Mouse (Mus musculus) brain, embryonic 18.5 days (tissue): ENCODE measurements at regions not wholly inside any gene's neighbourhood (a gene's known extent, or its start where the extent isn't known, plus 50 kb on each side); places are given as distances from the start of the nearest gene placed in this dataset.

Experiments
- DNase-seq: peaks from one replicate; pipeline ENCODE4 v3.0.0-alpha.2; 2012; ENCODE audit warnings: low read depth, low spot score

DNA sequence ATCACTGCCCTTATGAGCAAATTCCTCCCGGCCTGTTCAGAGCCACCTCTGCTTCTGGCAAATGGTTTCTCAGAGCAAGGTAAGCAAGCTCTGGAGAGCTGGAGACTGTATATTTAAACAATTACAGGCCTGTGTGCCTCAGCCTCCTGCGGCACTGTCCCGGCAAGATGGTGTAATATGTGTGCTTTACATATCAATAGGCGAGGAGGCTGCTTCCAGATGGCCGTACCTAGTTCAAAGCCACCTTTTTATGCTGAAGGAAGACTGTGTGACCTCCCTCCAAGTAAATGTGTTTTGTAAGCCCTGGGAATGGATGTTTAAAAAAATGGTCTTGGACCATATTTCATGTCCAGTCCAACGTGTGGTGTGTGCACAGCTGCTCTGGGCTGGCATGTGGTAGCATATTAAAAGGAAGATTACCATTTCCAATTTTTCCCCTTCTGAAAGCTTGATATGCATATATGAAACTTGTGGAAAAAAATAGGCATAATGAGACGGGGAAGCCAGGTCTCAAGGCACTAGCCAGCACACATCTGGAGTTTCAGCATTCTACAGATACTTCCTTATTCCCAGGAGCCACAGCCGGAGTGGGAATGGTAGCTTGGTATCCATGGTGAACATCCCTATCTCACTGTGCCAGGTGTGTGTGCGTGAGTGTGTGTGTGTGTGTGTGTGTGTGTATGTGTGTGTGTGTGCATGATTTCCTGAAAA is 717.6 kb upstream of the Car8 start:
- no peak for DNase-seq

DNA sequence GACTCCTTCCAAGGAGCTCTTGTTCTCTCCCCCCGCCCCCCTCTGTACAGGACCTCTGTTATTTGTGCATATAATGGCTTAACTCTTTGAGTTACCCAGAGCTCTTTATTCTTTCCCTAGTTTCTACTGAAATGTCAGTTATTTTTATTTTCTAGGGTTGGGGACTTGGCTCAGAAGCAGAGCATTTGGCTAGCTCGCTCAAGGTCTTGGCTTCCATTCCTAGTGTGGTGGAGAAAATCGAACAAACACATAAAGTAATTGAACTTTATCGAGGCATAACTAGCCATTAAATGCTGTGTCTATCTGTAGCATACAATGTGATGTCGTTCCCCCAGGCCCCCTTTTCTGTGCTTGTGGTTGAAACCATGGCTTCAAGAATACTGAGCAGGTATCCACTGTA is 716.5 kb upstream of the Car8 start:
- DNase-seq, result no peak

DNA sequence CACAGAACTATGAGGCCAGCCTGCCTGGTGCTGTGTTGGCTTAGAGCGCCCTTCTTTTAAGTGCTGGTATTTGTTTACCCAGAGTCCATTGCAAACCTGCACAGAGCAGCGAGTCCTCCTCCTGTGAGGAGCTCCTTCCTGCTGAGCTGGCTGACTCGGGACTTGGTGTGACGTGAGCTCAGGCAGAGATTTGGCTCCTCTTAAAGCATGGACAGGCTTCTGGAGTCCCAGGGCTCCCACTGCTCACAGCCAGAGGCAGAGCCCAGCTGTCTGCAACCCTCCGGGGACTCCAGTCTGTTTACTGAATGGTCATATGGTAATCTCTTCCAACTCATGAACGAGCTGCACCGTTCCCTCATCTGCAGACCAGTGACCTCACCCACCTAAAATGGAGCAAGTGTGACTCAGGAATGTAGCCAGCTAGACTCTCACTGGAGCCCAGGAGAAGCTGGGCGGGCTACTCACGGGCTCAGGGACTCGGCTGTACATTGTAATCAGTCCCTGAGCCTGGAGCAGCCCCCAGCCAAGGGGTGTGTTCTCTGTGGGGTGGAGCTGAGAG is 715.6 kb upstream of the Car8 start:
- no peak for DNase-seq

DNA sequence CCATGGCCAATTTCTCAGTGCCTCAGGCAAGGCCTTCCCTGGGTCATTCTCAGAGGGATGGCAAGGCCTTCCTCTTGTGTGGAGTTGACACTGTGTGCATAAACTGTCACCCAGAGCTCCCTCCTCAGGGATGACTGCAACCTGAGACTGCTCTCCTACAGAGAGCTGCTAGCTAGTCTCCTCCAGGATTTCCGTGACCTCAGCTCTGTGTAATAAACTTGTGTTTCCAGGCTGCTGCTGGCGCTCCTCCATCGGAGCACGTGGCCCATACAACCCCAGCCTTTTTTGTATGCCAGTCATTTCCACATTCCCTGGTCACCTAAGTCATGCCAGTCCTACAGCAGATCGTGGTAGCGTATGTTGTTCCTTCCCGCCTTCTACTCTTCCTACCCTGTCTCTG is 714.3 kb upstream of the Car8 start:
- DNase-seq, result no peak

DNA sequence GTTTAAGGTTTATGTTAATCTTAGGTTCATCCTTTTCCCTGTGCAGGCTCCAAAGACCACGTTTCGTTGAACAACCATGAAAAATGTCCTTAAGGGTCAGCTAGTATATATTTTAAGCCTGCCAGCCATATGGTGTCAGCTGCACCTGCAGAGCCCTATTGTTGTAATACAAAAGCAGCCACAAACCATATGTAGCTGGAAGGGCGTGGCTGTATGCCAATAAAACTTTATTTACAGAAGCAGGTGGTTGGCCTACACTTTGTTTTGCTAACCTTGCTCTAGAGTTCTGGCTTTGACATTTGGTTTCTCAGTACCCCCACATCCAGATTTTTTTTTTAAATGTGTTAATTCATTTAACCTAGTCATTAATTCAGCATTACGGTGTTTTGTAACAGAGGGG is 711.1 kb upstream of the Car8 start:
- DNase-seq, result no peak

DNA sequence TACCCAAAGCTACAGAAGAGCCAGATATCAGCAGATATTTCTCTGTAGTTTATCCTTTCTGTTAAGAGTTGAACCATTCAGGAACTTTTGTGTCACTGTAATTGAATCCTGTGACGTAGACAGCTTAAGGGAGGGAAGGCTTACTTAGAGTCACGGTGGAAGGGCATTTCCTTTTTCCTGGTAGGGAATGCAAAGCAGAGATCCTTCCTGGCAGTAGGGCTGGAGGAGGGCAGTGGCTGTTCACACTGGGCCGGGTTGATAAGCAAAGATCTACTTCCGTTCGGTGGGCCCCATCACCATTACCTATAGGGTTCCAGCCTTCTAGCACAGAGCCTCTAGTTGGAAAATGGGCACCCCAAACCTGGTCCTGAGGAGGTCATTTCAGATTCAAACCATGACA is 710.7 kb upstream of the Car8 start:
- no peak for DNase-seq

DNA sequence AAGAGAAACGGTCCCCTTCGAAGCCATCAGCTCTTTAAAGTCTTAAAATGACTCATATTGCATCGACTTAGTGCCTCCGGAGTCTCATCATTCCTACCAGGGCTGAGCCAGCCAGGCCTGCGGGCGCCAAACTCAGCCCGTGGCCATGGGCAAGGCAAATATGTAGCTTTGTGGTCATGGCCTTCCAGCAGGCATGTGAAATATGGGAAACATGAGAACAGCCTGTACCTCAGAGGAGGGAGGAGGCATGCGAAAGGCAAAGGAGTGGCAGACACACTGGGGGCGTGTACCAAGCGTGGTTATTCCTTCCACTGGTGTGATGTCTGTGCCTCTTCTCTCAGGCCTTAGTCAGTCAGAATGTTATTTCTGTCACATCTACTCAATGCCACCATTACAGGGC is 706.3 kb upstream of the Car8 start:
- no peak for DNase-seq

DNA sequence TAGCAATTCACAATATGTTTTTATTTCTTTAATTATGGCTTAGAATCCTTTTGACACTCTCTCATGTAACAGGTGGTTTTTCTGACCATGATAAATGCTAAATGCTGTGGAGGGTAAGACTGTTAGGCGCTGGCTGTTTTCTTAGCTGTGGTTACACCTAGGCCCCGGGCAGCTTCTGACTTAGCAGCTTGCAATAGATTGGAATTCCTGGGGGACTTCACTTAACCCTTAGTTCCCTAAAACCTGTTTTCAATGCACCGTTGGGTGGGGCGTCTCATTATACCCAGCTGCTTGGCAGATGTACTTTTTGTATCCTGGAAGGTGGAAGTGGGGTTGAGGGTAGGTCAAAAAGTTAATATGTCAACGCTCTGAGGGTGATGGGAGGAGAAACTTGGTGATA is 704.2 kb upstream of the Car8 start:
- no peak for DNase-seq

DNA sequence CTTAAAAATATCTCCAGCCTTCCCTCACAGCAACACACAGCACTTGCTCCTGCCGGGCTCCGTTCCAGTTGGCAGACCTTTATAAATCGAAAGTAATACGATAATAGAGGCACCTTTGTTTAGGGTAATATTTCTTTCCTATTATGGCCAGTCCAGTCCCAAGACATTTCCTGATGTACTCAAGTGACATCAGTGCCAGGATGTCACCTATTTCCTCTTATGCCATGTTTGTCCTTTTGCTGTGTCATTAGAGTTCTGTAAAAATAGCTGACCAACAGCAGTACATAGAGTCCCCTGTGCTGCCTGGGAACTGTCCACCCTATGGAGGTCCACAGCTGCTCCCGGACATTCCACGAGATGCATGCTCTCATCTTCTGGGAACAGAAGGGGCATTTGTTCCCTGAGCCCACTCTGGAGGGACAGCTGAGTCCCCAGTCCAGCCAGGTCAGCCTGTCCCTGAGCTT is 700.1 kb upstream of the Car8 start:
- DNase-seq, result no peak

DNA sequence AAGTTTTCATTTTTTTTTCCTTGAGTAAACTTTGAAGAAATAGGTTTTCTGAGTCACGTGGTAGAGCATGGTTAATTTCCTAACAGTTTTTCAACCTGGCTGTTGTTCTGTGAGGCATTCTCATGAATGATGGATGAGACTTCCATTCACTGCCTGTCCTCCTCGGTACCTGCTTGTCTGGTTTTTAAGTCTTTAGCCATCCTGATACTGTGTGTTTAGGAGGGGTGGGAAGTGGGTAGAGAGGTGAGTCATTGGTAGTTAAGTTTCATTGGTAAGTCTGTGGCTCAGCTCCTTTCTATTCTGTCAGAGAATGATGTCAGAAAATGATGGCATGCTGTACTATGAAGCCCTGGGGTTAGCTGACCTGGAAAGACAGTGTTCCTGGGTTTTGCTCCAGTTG is 697.1 kb upstream of the Car8 start:
- DNase-seq, result no peak

DNA sequence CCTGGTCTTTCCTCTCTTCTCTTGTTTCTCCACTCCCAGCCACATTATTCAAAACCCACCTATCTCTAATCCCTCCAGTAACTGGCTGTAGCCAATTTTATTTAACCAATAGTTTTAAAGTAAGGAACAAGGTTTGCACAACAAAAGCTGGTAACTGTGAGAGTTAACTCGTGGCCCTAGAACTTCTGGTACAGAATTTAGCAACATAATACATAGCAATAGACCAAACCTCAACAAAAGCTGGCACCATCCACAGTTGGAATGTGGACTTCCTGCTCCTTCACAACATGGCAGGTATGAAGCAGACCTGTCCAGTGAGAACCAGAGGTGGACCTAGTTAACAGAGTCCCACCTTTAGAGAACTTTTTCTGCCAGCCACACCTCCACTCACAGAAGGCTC is 695.7 kb upstream of the Car8 start:
- DNase-seq, result no peak

DNA sequence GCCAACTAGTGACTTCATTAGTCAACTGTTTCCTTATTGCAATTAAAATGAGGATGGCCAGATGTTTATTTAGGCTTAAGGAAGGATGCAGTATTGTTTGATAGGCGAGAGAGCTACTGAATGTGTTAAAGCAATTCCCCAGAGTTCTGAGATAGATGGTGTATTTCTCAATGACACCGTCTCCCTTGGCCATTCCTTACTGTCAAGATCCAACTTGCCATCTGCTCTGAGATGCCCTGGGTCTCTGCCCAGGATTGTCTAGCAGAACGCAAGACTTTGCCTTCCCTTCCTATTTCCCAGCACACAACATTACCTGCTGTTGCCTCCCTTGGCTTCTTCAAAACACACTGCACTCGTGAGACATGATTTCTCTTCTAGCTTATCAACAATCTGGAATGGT is 690.5 kb upstream of the Car8 start:
- no peak for DNase-seq

DNA sequence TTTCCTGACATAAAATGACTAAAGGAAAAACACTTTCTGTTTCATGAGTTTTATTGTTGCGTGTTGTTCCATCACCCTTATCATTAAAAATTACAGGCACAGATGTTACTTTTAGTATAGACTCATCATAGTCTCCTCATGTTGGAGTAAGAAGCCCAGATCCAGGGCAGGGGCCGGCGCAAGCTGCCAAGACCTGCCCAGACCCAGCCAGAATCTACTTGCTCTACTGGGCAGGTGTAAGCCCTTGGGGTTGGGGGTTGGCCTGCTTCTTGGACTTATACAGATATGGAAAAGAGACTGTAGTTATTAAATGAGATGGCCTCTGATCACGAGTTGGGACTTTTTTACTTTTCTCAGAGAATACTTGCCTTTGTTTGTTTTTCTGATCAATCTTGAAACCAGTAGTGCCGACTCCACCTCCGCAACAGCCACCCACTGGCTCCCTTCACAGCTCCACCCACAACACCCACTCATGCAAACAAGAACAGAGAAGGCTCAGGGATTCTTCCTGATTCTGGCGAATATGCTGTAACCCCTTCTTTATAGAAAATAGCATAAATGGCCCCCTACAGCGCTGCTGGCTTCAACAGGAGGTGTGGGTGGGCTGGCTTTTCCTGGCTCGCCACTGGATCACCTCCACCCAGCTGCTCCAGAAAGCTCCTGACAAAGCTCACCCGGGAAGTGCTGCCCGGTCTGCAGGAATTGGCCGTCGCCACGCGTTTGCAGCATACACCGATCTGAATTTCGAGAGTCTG is 689.9 kb upstream of the Car8 start:
- DNase-seq, result no peak

DNA sequence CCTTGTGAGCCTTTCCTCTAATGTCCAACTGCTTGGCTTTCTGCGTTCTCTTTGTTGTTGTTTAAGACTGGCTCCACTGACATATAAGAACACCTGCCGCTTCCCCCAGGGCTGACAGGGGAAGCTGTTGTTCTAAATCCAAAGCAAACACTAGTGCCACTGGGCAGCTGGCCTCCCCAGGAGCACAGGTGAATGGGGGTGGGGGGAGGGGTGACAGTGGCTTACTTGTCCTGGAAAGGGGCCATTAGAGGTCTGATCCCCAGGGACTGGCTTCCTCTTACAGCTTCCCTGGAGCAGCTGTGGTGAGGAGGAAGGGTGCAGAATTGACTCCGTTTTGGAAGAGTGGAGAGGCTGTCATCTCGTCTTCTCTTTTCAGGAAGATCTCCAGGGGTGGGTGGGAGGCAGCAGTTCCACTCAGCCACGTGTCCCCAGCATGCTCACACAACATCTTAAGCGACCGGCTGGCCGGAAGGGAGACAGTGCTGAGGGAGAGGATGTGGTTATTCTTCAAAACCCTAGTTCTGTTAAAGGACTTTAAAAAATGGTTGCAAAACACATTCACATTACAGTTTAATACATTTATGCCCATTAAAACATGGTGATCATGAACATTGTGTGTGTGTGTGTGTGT is 688.5 kb upstream of the Car8 start:
- DNase-seq, result no peak

DNA sequence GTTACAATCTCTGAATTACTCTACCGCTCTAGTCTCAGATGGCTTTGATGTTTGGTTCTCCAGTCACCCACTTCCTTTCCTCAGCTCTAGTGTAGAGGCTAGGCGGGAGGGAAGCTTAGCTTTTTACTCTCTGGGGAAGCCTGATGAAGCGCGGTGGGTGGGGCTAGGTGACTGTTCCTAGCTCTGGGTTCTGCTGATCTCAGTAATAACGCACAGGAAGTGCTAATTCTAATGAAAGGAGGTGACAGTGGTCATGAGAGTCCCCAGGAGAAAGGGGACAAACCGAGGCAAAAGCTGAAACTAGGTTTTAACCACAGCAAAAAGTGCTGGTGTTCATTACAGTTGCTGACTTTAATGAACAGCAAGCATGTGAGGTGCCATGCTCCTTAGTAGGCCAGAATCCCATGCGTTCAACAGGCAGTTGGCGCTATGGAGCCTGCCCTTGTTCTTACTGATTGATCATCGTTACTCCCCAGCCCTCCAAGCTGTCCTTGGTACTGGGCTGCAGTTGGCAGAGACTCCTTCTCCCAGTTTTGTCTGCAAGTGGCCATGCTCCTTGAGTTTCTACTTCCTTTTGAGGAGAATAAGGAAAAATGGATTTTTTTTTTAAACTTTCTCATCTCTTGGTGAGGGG is 687.9 kb upstream of the Car8 start:
- no peak for DNase-seq

DNA sequence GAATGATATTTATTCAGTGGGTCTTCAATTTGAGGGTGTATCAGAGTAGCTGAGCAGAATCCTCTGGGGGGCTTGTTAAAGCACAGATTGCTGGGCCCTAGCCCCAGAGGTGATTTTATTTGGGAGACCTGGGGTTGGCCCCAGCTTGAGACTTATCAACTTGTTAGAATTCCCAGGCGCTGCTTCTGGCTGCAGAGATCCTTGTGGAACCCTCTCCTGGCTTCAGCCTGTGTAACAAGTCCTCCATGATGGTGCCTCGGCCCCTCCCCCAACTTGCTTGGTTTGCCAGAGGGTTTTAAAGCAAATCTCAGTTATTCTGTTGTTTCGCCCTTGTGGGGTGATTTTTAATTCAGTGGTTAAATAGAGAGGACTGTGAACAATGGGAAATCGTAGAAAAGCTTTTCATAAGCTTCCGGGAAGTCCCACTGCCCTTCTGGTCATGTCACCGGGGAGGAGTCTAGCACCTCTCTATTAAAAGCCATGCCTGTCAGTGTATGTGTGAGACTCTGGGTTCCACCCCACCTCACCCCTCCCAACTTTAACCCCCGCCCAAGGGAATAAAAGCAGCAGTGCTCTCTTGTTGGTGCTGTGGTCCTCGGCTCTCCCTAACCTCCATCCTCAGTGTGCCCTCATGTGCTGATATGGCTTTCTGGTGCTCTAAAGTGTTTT is 684.0 kb upstream of the Car8 start:
- DNase-seq, result no peak

DNA sequence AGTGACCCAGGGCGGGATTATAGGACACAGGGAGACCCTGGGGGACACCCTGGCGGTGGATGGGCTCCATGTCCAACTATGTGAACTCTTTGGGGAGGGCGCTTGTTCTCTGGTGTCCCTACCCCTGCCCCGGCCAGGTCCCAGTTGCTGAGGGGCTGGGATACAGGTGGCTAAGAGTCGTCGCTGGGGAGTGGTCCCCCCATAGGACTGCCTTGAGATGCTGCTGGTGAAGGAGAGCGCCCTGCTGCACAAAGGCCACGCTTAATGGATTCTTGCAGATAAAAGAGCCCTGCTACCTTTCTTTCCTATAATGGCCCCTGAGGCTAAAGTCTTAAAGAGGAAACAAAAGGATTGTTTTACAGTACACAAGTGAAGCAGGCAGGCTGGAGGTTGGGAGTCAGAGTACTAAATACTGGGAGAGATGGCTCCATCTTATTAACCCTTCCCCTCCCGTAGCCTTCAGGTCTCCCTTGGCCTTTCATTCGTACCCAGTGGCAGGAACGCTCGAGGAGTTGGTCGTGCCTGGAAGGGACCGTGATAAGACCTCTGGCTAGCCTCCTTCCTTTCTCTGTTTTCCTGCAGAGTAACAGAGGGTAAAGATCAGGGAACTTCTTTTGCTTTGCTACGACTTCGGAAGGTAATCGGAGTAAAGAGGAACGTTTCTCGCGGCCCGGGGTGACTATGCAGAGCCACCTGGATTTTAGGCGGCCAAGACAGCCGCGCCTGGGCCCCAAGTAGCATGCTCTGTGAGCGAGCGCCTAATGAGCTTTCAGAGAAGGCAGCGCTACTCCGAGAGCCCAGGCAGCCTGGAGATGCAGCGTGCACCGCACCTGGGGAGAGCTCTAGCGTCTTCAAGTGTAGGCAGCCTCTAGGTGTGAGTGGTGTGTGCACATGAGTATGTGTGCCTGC is 682.9 kb upstream of the Car8 start:
- DNase-seq, result no peak

DNA sequence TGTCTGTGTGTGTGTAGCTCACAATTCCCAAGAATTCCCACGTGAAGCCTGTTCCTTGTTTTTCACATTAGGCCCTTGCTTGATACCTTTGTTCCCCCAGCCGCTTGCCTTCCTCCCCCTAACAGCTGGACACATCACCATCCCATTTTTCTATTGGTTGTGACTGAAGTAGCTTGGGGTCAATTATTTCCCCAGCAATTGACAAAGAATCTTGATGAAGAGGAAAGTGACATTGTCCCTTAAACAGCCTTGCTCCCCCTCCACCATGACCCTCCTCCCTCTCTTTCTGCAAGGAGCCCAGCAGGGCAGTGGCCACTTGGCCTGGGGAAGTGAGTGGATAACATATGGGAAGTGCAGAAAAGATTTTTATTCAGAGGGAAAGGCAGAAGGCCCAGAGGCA is 681.5 kb upstream of the Car8 start:
- DNase-seq, result no peak

DNA sequence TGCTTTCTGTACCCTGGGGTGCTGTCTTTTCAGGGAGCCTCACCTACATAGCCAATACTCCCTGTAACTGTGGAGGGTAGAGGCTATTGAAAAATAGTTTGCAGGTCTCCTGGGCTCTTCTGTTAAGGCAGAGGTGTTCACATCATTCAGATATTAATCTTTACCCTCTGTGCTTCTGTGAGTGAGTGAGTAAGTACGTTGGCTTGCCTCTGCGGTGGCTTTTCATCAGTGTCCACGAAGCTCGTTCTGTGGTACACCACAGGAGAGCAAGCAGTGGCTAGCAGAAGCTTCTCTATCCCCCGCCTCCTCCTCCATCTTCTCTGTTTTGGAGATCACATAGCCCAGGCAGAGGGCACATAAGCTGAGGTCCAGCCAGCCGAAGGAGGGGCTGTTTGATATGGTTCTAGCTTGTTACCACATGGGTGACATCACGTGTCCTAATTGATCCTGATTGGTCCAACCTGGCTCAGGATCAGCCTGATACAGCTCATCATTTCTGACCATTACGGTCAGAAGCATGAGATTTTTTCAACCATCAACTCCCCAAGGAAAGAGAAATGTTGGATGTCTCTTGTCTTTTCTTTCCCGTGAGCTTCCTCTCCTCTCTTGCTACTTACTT is 680.6 kb upstream of the Car8 start:
- DNase-seq, result no peak
